In genomic region chr15:102753170-102753569, GRCm38 (mm10) we compare ENCODE assay signal across 9 mouse cellular contexts. TPM values are rescaled to one million over a fixed set of nuclear protein-coding genes. Genes with fewer than 3 reads are reported as not detected.
DNase-seq lines count a peak whose midpoint lies in the region; ATAC-seq and TF ChIP-seq lines count a peak whose summit lies in the region.
"Had no signal": no experiment of that assay in that cellular context is flagged by ENCODE, and none has a peak within 500 bp of the region (broad histone marks: within the 10 kb centered on the region; RNA-seq: fewer than 3 reads in every experiment).

No protein-coding gene starts in this region.

- H3K4me2 ChIP-seq in kidney, embryonic 15.5 days: no peak overlapping the region
- no peak overlapping the region; the same call in 1 of the 2 replicates for H3K4me2 ChIP-seq in hindbrain, embryonic 12.5 days (replicated peaks)
- H3K4me2 ChIP-seq in neural tube, embryonic 11.5 days (ENCODE audit: low read depth): 0 out of 2 replicates have a peak overlapping the region, but pooled peaks have one; percentile 3

- H3K79me2 ChIP-seq in liver, adult 2 months (ENCODE audit: control insufficient read depth, insufficient read depth, low read length): no peaks in the 10 kb centered on the region

- no peaks in the 10 kb centered on the region for H3K9me3 ChIP-seq in kidney, embryonic 15.5 days (replicated peaks)
- H3K9me3 ChIP-seq in hindbrain, embryonic 12.5 days (replicated peaks): no peaks in the 10 kb centered on the region
- no peaks in the 10 kb centered on the region for H3K9me3 ChIP-seq in neural tube, embryonic 11.5 days (ENCODE audit: control insufficient read depth, low read length)

- no peak overlapping the region for H3K9ac ChIP-seq in kidney, embryonic 15.5 days
- H3K9ac ChIP-seq in hindbrain, embryonic 12.5 days: no peak overlapping the region
- no peak overlapping the region for H3K9ac ChIP-seq in liver, adult 2 months (ENCODE audit: low read depth, low read length)
- no peak overlapping the region for H3K9ac ChIP-seq in neural tube, embryonic 11.5 days (ENCODE audit: low read length)

- no peak overlapping the region for H3K4me3 ChIP-seq in kidney, embryonic 15.5 days (replicated peaks)
- no peak overlapping the region for H3K4me3 ChIP-seq in hindbrain, embryonic 12.5 days
- no peak overlapping the region for H3K4me3 ChIP-seq in liver, adult 2 months (ENCODE audit: insufficient read depth, low read depth, low read length)
- H3K4me3 ChIP-seq in neural tube, embryonic 11.5 days (ENCODE audit: low read depth, low read length): no peak overlapping the region
- H3K4me3 ChIP-seq: erythroblast, embryonic 14.5 days had no signal

- DNase-seq in kidney, adult 11 months: peak; percentile 24
- DNase-seq in Muller cell, postnatal 12 days (ENCODE audit: inconsistent ontology term): peak; percentile 44
- peak; percentile 48 to 66 for DNase-seq in cerebellum, postnatal 25 days
- peak; percentile 68 for DNase-seq in liver, adult 2 months (ENCODE audit: extremely low read depth, low read depth, low spot score)
- peak; percentile 85 for DNase-seq in neural tube, embryonic 11.5 days (ENCODE audit: low spot score)
- no peak for DNase-seq in right cerebral cortex, postnatal 4 days

- H3K27ac ChIP-seq in kidney, embryonic 15.5 days: no peak overlapping the region
- peak overlapping the region; percentile 44; the same call in 1 of the 2 replicates for H3K27ac ChIP-seq in hindbrain, embryonic 12.5 days
- H3K27ac ChIP-seq in liver, adult 2 months (replicated peaks; ENCODE audit: insufficient read depth, low read depth, low read length): no peak overlapping the region
- no peak overlapping the region for H3K27ac ChIP-seq in neural tube, embryonic 11.5 days (ENCODE audit: low read depth, low read length)

- H3K27me3 ChIP-seq in kidney, embryonic 15.5 days: peaks cover 53% of the 10 kb centered on the region
- peaks cover 82% of the 10 kb centered on the region for H3K27me3 ChIP-seq in hindbrain, embryonic 12.5 days
- peaks cover 2% of the 10 kb centered on the region; the same call in 1 of the 2 replicates for H3K27me3 ChIP-seq in liver, adult 2 months (ENCODE audit: control insufficient read depth, insufficient read depth, low read length)
- peaks cover 11% of the 10 kb centered on the region for H3K27me3 ChIP-seq in neural tube, embryonic 11.5 days (ENCODE audit: control insufficient read depth, insufficient read depth, low read length)

- H3K36me3 ChIP-seq in kidney, embryonic 15.5 days: no peaks in the 10 kb centered on the region
- H3K36me3 ChIP-seq in hindbrain, embryonic 12.5 days: no peaks in the 10 kb centered on the region
- no peaks in the 10 kb centered on the region for H3K36me3 ChIP-seq in liver, adult 2 months (ENCODE audit: control insufficient read depth, insufficient read depth, low read length)
- H3K36me3 ChIP-seq in neural tube, embryonic 11.5 days (ENCODE audit: control insufficient read depth, insufficient read depth, low read length): no peaks in the 10 kb centered on the region

- peaks cover 37% of the 10 kb centered on the region for H3K4me1 ChIP-seq in kidney, embryonic 15.5 days
- peaks cover 7% of the 10 kb centered on the region for H3K4me1 ChIP-seq in hindbrain, embryonic 12.5 days
- H3K4me1 ChIP-seq in liver, adult 2 months (ENCODE audit: control insufficient read depth, insufficient read depth, low read length): no peaks in the 10 kb centered on the region
- no peaks in the 10 kb centered on the region; the same call in 1 of the 2 replicates for H3K4me1 ChIP-seq in neural tube, embryonic 11.5 days (ENCODE audit: control insufficient read depth, insufficient read depth, low read length)

- WGBS in kidney, embryonic 15.5 days: 5% methylated on average over 13 of the region's 13 CpGs
- WGBS in hindbrain, embryonic 12.5 days: 2% methylated on average over 13 of the region's 13 CpGs
- WGBS in liver, adult 2 months: 5% methylated on average over 13 of the region's 13 CpGs
- WGBS in neural tube, embryonic 11.5 days: 2% methylated on average over 13 of the region's 13 CpGs

- peak; percentile 81 for TF ChIP-seq CTCF in liver, adult 2 months (IDR thresholded peaks at IDR 0.05; ENCODE audit: low read depth, low read length)

- no peak for TF ChIP-seq POLR2A in liver, adult 2 months (IDR thresholded peaks at IDR 0.05; ENCODE audit: extremely low read depth, insufficient read depth, low read length)

- ATAC-seq in kidney, embryonic 15.5 days (replicated peaks; ENCODE audit: low FRiP score): no peak
- peak; percentile 51 for ATAC-seq in hindbrain, embryonic 12.5 days (ENCODE audit: low FRiP score)
- ATAC-seq in neural tube, embryonic 11.5 days (ENCODE audit: insufficient read depth, low FRiP score, low TSS enrichment): peak; percentile 53; the same call in 1 of the 2 replicates

RNA-seq across cellular contexts. Expression of gene Calcoco1, which starts 31.2 kb away (rescaled TPM):
- polyA plus RNA-seq in kidney, embryonic 15.5 days (2015; fragmentation: Nextera tagmentation; extraction: Ambion mirVana): 47.0 and 51.4 TPM in 2 replicates
- polyA plus RNA-seq in hindbrain, embryonic 12.5 days (2016; fragmentation: Nextera tagmentation; extraction: Ambion mirVana): 47.3 and 49.1 TPM in 2 replicates
- total RNA-seq in liver, adult 2 months (2014; rRNA removed): 19.1 and 20.5 TPM in 2 replicates
- polyA plus RNA-seq in liver, adult 2 months (2012; rRNA removed): 20.7 and 22.8 TPM in 2 replicates
- polyA plus RNA-seq in neural tube, embryonic 11.5 days (2014; fragmentation: Nextera tagmentation; extraction: Ambion mirVana): 36.7 and 40.9 TPM in 2 replicates
